Mouse (Mus musculus) stomach, postnatal 0 days (tissue): ENCODE data around the gene Clpp. TPM values are rescaled to one million over a fixed set of nuclear protein-coding genes. Genes with fewer than 3 reads are reported as not detected.

Source experiments
- ATAC-seq: fragments of 200-750 bp; cut with Nextera tagmentation; 2 replicates; pipeline ENCODE4 v1.8.0; 2017; ENCODE audit not compliant: low FRiP score, low TSS enrichment
- DNase-seq: peaks from one replicate; pipeline ENCODE4 v3.0.0-alpha.2; 2016; ENCODE audit warnings: low spot score
- H3K27ac ChIP-seq: fragments of 300-500 bp; sonication (generic); replicated peaks from 2 replicates; pipeline ENCODE4 v1.5.1; 2014; ENCODE audit warnings: mild to moderate bottlenecking, control low read depth
- H3K27me3 ChIP-seq: fragments of 300-500 bp; sonication (generic); 2 replicates; pipeline ENCODE4 v1.6.1; 2014; ENCODE audit warnings: low read length; ENCODE audit not compliant: control insufficient read depth, insufficient read depth
- H3K36me3 ChIP-seq: fragments of 300-500 bp; sonication (generic); 2 replicates; pipeline ENCODE4 v1.6.1; 2014; ENCODE audit warnings: low read length, mixed read lengths; ENCODE audit not compliant: control insufficient read depth, insufficient read depth
- H3K4me1 ChIP-seq: fragments of 300-500 bp; sonication (generic); replicated peaks from 2 replicates; pipeline ENCODE4 v1.6.1; 2014; ENCODE audit warnings: antibody characterized with exemption; ENCODE audit not compliant: control insufficient read depth, insufficient read depth
- H3K4me2 ChIP-seq: fragments of 300-500 bp; sonication (generic); replicated peaks from 2 replicates; pipeline ENCODE4 v1.6.1; 2014; ENCODE audit warnings: low read depth, mild to moderate bottlenecking, control low read depth, moderate library complexity
- H3K4me3 ChIP-seq: fragments of 300-500 bp; sonication (generic); 2 replicates; pipeline ENCODE4 v1.5.1; 2014; ENCODE audit warnings: low read depth, low read length, control low read depth
- H3K9ac ChIP-seq: fragments of 300-500 bp; sonication (generic); 2 replicates; pipeline ENCODE4 v1.6.1; 2014; ENCODE audit warnings: mild to moderate bottlenecking, low read length, control low read depth, mixed read lengths
- H3K9me3 ChIP-seq: fragments of 300-500 bp; sonication (generic); 2 replicates; pipeline ENCODE4 v1.6.1; 2016; ENCODE audit warnings: low read length; ENCODE audit not compliant: control insufficient read depth
- CTCF ChIP-seq: IDR thresholded peaks from 2 replicates; pipeline ENCODE4 v1.5.1; 2016; ENCODE audit warnings: antibody characterized with exemption, low read depth, mild to moderate bottlenecking, moderate library complexity
- EP300 ChIP-seq: optimal IDR thresholded peaks from 2 replicates; pipeline ENCODE3; 2016; ENCODE audit warnings: antibody characterized with exemption
- WGBS: fragments of 180-500 bp; shearing (Covaris S2); extraction: QIAGEN DNeasy Blood & Tissue Kit; methylation state at CpG from one replicate; pipeline ENCODE4 v1.1.7; 2014; 5-methylcytosine and 5-hydroxymethylcytosine counted together
- polyA plus RNA-seq: library from polyadenylated mRNA; unstranded; fragments of >200 nt; fragmentation: Nextera tagmentation; extraction: Ambion mirVana; gene quantifications from 2 replicates; pipeline ENCODE4 v1.2.1, GENCODE M21; 2015

Gene Clpp
- polyA plus RNA-seq, 1 experiment from 2014 or later, result 88.6 TPM

GRCm38 (mm10) chr17:57031661-57032420 lies 41.7 kb downstream of the Clpp start:
- Histone ChIP-seq H3K4me1 (0 out of 2 replicates have a peak, but pooled peaks cover 3% of the 10 kb centered on the region), H3K9ac (peak overlapping the region; percentile 63), H3K4me2 (peak overlapping the region; percentile 57), H3K27ac (peak overlapping the region; percentile 84), H3K27me3 (no peaks in the 10 kb centered on the region), H3K9me3 (no peaks in the 10 kb centered on the region), H3K36me3 (peaks cover 1% of the 10 kb centered on the region; the same call in 1 of the 2 replicates), H3K4me3 (peak overlapping the region; percentile 29)
- under 1% methylated on average over 38 of the region's 38 CpGs for WGBS
- ATAC-seq (peak; percentile 96), DNase-seq (peak; percentile 100)
- TF ChIP-seq EP300 (no peak), CTCF (peak; percentile 41)

DNA sequence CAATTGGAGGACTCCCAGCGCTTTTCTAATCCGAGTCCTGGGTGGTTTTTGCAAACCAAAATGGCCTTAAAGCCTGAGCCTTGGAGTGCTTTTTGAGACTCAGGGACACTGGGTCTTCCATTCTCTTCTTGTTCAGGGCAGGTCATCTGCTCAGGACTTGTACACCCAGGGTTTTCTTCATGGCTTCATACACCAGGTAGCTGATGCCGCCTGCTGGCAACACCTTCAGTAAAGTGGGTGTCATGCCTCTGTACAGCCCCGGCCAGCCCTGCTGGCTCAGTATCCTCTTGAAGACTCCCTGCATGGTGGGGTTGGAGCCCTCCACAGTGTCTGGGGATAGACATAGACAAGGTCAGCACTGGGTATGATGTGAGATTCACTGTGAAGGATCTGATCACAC lies 42.7 kb downstream of the Clpp start:
- Histone ChIP-seq H3K9ac (no peak overlapping the region), H3K36me3 (no peaks in the 10 kb centered on the region; the same call in 1 of the 2 replicates), H3K27ac (no peak overlapping the region), H3K4me2 (no peak overlapping the region), H3K9me3 (no peaks in the 10 kb centered on the region), H3K4me3 (no peak overlapping the region), H3K27me3 (no peaks in the 10 kb centered on the region), H3K4me1 (0 out of 2 replicates have a peak, but pooled peaks cover 3% of the 10 kb centered on the region)
- TF ChIP-seq EP300 (no peak), CTCF (no peak)
- no peak for DNase-seq
- ATAC-seq, result no peak
- WGBS, result 88% methylated on average over 4 of the region's 4 CpGs

GRCm38 (mm10) chr17:57038978-57039377 lies 48.9 kb downstream of the Clpp start:
- no peak for DNase-seq
- Histone ChIP-seq H3K9ac (no peak overlapping the region), H3K9me3 (no peaks in the 10 kb centered on the region), H3K4me2 (no peak overlapping the region), H3K4me3 (no peak overlapping the region), H3K27me3 (no peaks in the 10 kb centered on the region), H3K4me1 (no peaks in the 10 kb centered on the region), H3K36me3 (no peaks in the 10 kb centered on the region), H3K27ac (no peak overlapping the region)
- WGBS, result 37% methylated on average over 8 of the region's 8 CpGs
- no peak for ATAC-seq
- TF ChIP-seq CTCF (peak; percentile 44), EP300 (no peak)

DNA sequence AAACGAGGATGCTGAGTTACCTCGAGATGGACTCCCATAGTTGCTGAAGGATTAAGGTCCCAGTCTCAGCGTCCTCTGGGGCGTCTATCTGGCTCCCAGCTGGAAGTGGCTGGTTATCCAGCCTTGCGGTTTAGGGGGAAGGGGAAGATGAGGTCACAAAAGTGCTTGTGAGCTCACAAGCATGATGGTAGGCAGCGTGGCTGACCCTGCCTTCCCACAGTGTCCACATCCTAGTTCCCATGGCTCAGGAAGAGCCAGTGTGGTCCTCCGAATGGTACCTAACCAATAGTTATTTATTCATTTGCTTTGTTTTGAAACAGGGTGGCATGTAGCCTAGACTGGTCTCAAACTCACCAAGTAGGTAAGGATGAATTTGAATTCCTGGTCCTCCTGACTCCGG lies 51.4 kb downstream of the Clpp start, which contains the start of gene Slc25a41:
Gene Slc25a41 (minus strand): TSS at position 101 of the 400 bp plus-strand sequence.
- no peak within 1 kb of the TSS for H3K4me3 ChIP-seq
- no peaks in the 10 kb centered on the region for H3K27me3 ChIP-seq
- H3K4me2 ChIP-seq, result no peak within 1 kb of the TSS
- H3K9ac ChIP-seq, result no peak within 1 kb of the TSS
- H3K36me3 ChIP-seq, result no peaks in the 10 kb centered on the region
- DNase-seq (no peak), ATAC-seq (no peak)
- TF ChIP-seq EP300 (no peak), CTCF (no peak)
- no peak within 1 kb of the TSS for H3K27ac ChIP-seq
- H3K9me3 ChIP-seq, result no peaks in the 10 kb centered on the region
- 72% methylated on average over 8 of the region's 8 CpGs for WGBS
- no peaks in the 10 kb centered on the region for H3K4me1 ChIP-seq

Other genes with a start within 250 kb of the Clpp start
- gene Nrtn, start 232.8 kb upstream of the Clpp start, polyA plus RNA-seq, result 32.4 and 37.9 TPM in 2 replicates
- gene Dus3l, start 225.5 kb upstream of the Clpp start, polyA plus RNA-seq, result 22.9 and 24.4 TPM in 2 replicates
- 0.38 and 0.65 TPM in 2 replicates for gene Prr22, start 220.1 kb upstream of the Clpp start, polyA plus RNA-seq
- gene Rfx2, start 159.3 kb upstream of the Clpp start, polyA plus RNA-seq, result 3.2 and 3.3 TPM in 2 replicates
- gene Acsbg2, start 115.9 kb upstream of the Clpp start, polyA plus RNA-seq, result 0.04 TPM in 1 of 2 replicates, not detected in the other
- 1.0 and 1.4 TPM in 2 replicates for gene 1700061G19Rik, start 114.8 kb upstream of the Clpp start, polyA plus RNA-seq
- 13.7 and 15.3 TPM in 2 replicates for gene Mllt1, start 54.9 kb upstream of the Clpp start, polyA plus RNA-seq
- gene Acer1, start 8.2 kb upstream of the Clpp start, polyA plus RNA-seq, result 13.5 and 15.8 TPM in 2 replicates
- 28.7 and 32.5 TPM in 2 replicates for gene Alkbh7, start 7.0 kb downstream of the Clpp start, polyA plus RNA-seq
- gene Pspn, start 9.7 kb downstream of the Clpp start, polyA plus RNA-seq, result not detected in 2 replicates
- 36.9 and 37.3 TPM in 2 replicates for gene Gtf2f1, start 21.0 kb downstream of the Clpp start, polyA plus RNA-seq
- gene Gm17949, start 21.2 kb downstream of the Clpp start, polyA plus RNA-seq, result 0.33 and 0.45 TPM in 2 replicates
- 16.9 and 18.2 TPM in 2 replicates for gene Khsrp, start 41.2 kb downstream of the Clpp start, polyA plus RNA-seq
- gene Slc25a41, start 51.3 kb downstream of the Clpp start, polyA plus RNA-seq, result not detected in 2 replicates
- 74.9 and 82.7 TPM in 2 replicates for gene Crb3, start 68.8 kb downstream of the Clpp start, polyA plus RNA-seq
- 3.1 and 4.2 TPM in 2 replicates for gene Slc25a23, start 69.6 kb downstream of the Clpp start, polyA plus RNA-seq
- 2.4 and 2.8 TPM in 2 replicates for gene Dennd1c, start 88.2 kb downstream of the Clpp start, polyA plus RNA-seq
- 9.5 and 11.5 TPM in 2 replicates for gene Tubb4a, start 97.5 kb downstream of the Clpp start, polyA plus RNA-seq
- gene Tnfsf9, start 115.0 kb downstream of the Clpp start, polyA plus RNA-seq, result 2.3 and 3.5 TPM in 2 replicates
- 0.11 TPM in 1 of 2 replicates, not detected in the other for gene Cd70, start 159.5 kb downstream of the Clpp start, polyA plus RNA-seq
- gene Tnfsf14, start 203.9 kb downstream of the Clpp start, polyA plus RNA-seq, result 0.05 TPM in 1 of 2 replicates, not detected in the other
- gene C3, start 237.8 kb downstream of the Clpp start, polyA plus RNA-seq, result 9.3 and 9.8 TPM in 2 replicates